Mouse (Mus musculus): ENCODE measurements around the gene Amn. TPM values are rescaled to one million over a fixed set of nuclear protein-coding genes. Genes with fewer than 3 reads are reported as not detected.

Gene Amn
- 0.09 TPM for polyA plus RNA-seq (2012; fragmentation: generic; extraction: Trizol)
- long read RNA-seq, experiment 1, result 0 reads
- long read RNA-seq, experiment 2, result 0 reads

DNA sequence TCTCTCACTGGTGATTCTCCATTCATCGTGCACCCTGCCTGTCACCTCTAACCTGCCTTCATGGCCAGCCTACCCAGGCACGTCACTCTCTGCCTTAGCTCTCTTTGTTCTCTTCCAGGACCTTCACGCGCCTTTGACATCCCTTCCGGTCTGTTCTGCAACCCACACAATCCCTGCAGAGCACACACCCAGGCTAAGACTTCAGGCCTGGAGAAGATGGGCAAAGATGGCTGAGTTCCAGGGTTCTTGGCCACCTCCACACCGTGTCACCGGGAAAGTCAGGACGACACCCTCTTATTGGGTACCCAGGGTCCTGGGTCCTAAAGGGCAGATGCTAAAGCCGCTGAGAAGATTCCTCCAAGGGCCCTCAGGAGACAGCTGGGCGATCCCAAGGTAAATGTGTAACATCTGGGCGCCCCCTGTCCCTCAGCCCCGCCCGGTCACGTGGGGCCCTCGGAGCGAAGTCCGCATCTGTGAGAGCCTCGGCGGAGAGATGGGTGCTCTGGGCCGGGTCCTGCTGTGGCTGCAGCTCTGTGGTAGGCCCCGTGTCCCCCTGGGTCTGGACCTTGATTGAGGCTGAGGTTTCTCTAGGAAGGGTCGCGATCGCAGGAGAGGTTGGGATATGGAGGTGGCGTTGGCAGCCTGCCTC lies at the start of gene Amn:
Gene Amn, plus strand, starts transcription at position 467 of the 649 bp plus-strand sequence.
- Histone ChIP-seq H3K36me3 (ENCODE audit: control insufficient read depth, insufficient read depth) (no peaks in the 10 kb centered on the region), H3K4me3 (ENCODE audit: insufficient read depth, poor library complexity, severe bottlenecking) (no peak within 1 kb of the TSS), H3K79me3 (ENCODE audit: low read depth) (no peaks in the 10 kb centered on the region), H3K27me3 (ENCODE audit: control insufficient read depth, insufficient read depth, insufficient read length) (peaks cover 7% of the 10 kb centered on the region), H3K79me2 (ENCODE audit: control insufficient read depth, insufficient read depth) (no peaks in the 10 kb centered on the region), H3ac (ENCODE audit: control insufficient read depth, insufficient read length, low read depth) (no peak within 1 kb of the TSS)
- TF ChIP-seq FOSL1 (IDR thresholded peaks at IDR 0.05; ENCODE audit: insufficient read depth, low read length, poor library complexity, severe bottlenecking), result no peak

DNA sequence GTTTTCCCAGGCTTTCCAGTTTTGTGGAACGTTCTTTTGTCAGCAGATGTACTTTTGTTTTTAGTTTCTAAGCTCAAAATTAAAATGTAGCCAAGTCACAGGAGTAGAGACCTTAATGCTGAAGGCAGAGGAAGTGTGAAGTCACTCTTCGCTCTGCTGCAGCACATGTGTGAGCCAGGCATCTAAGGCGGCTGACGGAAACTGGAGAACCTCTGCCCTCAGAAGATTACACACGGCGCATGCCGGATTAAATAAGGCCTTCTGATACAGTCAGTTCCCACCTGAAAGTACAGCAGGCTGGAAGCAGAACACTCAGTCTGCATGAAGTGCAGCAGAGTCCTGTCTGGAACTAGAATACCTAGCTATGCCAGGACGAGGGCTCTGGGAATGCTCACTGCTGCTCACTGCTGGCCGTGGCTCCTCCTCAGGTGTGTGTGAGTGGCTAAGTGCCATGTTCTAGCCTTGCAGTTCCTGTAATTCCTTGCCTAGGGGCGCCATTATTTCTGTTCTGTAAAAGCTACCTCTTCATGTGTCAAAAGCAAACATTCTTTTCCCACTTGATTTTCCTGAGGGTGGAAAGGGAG lies 45.6 kb upstream of the Amn start:
- peaks cover 5% of the 10 kb centered on the region for H3K79me2 ChIP-seq (ENCODE audit: control insufficient read depth, insufficient read depth)
- H3K79me3 ChIP-seq (ENCODE audit: low read depth), result no peaks in the 10 kb centered on the region
- H3K36me3 ChIP-seq (ENCODE audit: control insufficient read depth, insufficient read depth), result peaks cover 12% of the 10 kb centered on the region
- H3K4me3 ChIP-seq (ENCODE audit: insufficient read depth, poor library complexity, severe bottlenecking), result no peak overlapping the region
- H3ac ChIP-seq (ENCODE audit: control insufficient read depth, insufficient read length, low read depth), result no peak overlapping the region
- no peaks in the 10 kb centered on the region for H3K27me3 ChIP-seq (ENCODE audit: control insufficient read depth, insufficient read depth, insufficient read length)
- TF ChIP-seq USF1 (IDR thresholded peaks at IDR 0.05; ENCODE audit: low read depth) (no peak), CTCF (IDR thresholded peaks at IDR 0.05; ENCODE audit: control insufficient read depth, insufficient read depth, insufficient read length) (no peak), CEBPB (IDR thresholded peaks at IDR 0.05; ENCODE audit: low read depth) (no peak), MYOD1 (IDR thresholded peaks at IDR 0.05; ENCODE audit: control insufficient read depth, insufficient read length, low read depth) (no peak), MAX (IDR thresholded peaks at IDR 0.05) (no peak), MYOG (IDR thresholded peaks at IDR 0.05; ENCODE audit: control insufficient read depth, extremely low read depth, insufficient read length) (no peak), FOSL1 (IDR thresholded peaks at IDR 0.05; ENCODE audit: insufficient read depth, low read length, poor library complexity, severe bottlenecking) (no peak)

DNA sequence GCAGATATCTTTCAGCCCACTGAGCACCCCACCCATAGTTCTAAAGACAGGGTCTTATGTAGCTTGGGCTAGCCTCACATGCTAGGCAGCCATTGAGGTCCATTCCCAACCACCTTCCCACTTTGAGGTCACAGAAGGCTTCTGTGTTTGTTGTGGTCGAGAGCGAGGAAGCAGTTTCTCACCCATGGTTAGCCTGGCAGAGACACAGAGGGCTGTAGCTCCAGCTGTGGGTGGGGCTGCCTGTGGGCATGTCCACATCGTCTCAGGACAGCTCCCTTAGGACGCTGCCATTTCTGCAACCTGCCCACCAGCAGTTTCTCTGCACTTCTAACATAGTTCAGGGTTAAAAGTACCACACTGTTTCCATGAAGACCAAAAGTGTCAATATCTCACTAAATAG lies 43.5 kb upstream of the Amn start:
- no peaks in the 10 kb centered on the region for H3K27me3 ChIP-seq (ENCODE audit: control insufficient read depth, insufficient read depth, insufficient read length)
- H3K79me3 ChIP-seq (ENCODE audit: low read depth), result no peaks in the 10 kb centered on the region
- peaks cover 11% of the 10 kb centered on the region for H3K36me3 ChIP-seq (ENCODE audit: control insufficient read depth, insufficient read depth)
- H3ac ChIP-seq (ENCODE audit: control insufficient read depth, insufficient read length, low read depth), result no peak overlapping the region
- no peak for TF ChIP-seq MYOG (IDR thresholded peaks at IDR 0.05; ENCODE audit: control insufficient read depth, extremely low read depth, insufficient read length)
- no peak for TF ChIP-seq CEBPB (IDR thresholded peaks at IDR 0.05; ENCODE audit: low read depth)
- TF ChIP-seq CTCF (IDR thresholded peaks at IDR 0.05; ENCODE audit: control insufficient read depth, insufficient read depth, insufficient read length), result no peak
- no peak for TF ChIP-seq USF1 (IDR thresholded peaks at IDR 0.05; ENCODE audit: low read depth)
- TF ChIP-seq MAX (IDR thresholded peaks at IDR 0.05), result no peak
- TF ChIP-seq FOSL1 (IDR thresholded peaks at IDR 0.05; ENCODE audit: insufficient read depth, low read length, poor library complexity, severe bottlenecking), result no peak
- TF ChIP-seq MYOD1 (IDR thresholded peaks at IDR 0.05; ENCODE audit: control insufficient read depth, insufficient read length, low read depth), result no peak
- peaks cover 18% of the 10 kb centered on the region for H3K79me2 ChIP-seq (ENCODE audit: control insufficient read depth, insufficient read depth)
- H3K4me3 ChIP-seq (ENCODE audit: insufficient read depth, poor library complexity, severe bottlenecking), result no peak overlapping the region

- H3K79me2 ChIP-seq (ENCODE audit: control insufficient read depth, insufficient read depth), result peaks cover 28% of the 10 kb centered on the region
- H3ac ChIP-seq (ENCODE audit: control insufficient read depth, insufficient read length, low read depth), result no peak overlapping the region
- no peaks in the 10 kb centered on the region for H3K27me3 ChIP-seq (ENCODE audit: control insufficient read depth, insufficient read depth, insufficient read length)
- peaks cover 3% of the 10 kb centered on the region for H3K79me3 ChIP-seq (ENCODE audit: low read depth)
- peaks cover 18% of the 10 kb centered on the region for H3K36me3 ChIP-seq (ENCODE audit: control insufficient read depth, insufficient read depth)
- no peak overlapping the region for H3K4me3 ChIP-seq (ENCODE audit: insufficient read depth, poor library complexity, severe bottlenecking)
- TF ChIP-seq USF1 (IDR thresholded peaks at IDR 0.05; ENCODE audit: low read depth) (no peak), CTCF (IDR thresholded peaks at IDR 0.05; ENCODE audit: control insufficient read depth, insufficient read depth, insufficient read length) (no peak), MYOD1 (IDR thresholded peaks at IDR 0.05; ENCODE audit: control insufficient read depth, insufficient read length, low read depth) (no peak), MYOG (IDR thresholded peaks at IDR 0.05; ENCODE audit: control insufficient read depth, extremely low read depth, insufficient read length) (no peak), CEBPB (IDR thresholded peaks at IDR 0.05; ENCODE audit: low read depth) (no peak), FOSL1 (IDR thresholded peaks at IDR 0.05; ENCODE audit: insufficient read depth, low read length, poor library complexity, severe bottlenecking) (no peak), MAX (IDR thresholded peaks at IDR 0.05) (no peak)
These were observed 42.4 kb upstream of the Amn start for GRCm38 (mm10) chr12:111228488-111228887.

- Histone ChIP-seq H3K79me3 (ENCODE audit: low read depth) (peaks cover 6% of the 10 kb centered on the region), H3ac (ENCODE audit: control insufficient read depth, insufficient read length, low read depth) (no peak overlapping the region), H3K27me3 (ENCODE audit: control insufficient read depth, insufficient read depth, insufficient read length) (no peaks in the 10 kb centered on the region), H3K79me2 (ENCODE audit: control insufficient read depth, insufficient read depth) (peaks cover 43% of the 10 kb centered on the region), H3K36me3 (ENCODE audit: control insufficient read depth, insufficient read depth) (peaks cover 31% of the 10 kb centered on the region), H3K4me3 (ENCODE audit: insufficient read depth, poor library complexity, severe bottlenecking) (no peak overlapping the region)
- no peak for TF ChIP-seq MYOG (IDR thresholded peaks at IDR 0.05; ENCODE audit: control insufficient read depth, extremely low read depth, insufficient read length)
These were observed 40.1 kb upstream of the Amn start for GRCm38 (mm10) chr12:111230793-111231192.

GRCm38 (mm10) chr12:111233798-111234197 lies 37.1 kb upstream of the Amn start:
- Histone ChIP-seq H3ac (ENCODE audit: control insufficient read depth, insufficient read length, low read depth) (no peak overlapping the region), H3K79me2 (ENCODE audit: control insufficient read depth, insufficient read depth) (peaks cover 38% of the 10 kb centered on the region), H3K4me3 (ENCODE audit: insufficient read depth, poor library complexity, severe bottlenecking) (no peak overlapping the region), H3K36me3 (ENCODE audit: control insufficient read depth, insufficient read depth) (peaks cover 34% of the 10 kb centered on the region), H3K79me3 (ENCODE audit: low read depth) (peaks cover 6% of the 10 kb centered on the region), H3K27me3 (ENCODE audit: control insufficient read depth, insufficient read depth, insufficient read length) (no peaks in the 10 kb centered on the region)
- no peak for TF ChIP-seq MYOG (IDR thresholded peaks at IDR 0.05; ENCODE audit: control insufficient read depth, extremely low read depth, insufficient read length)
- no peak for TF ChIP-seq USF1 (IDR thresholded peaks at IDR 0.05; ENCODE audit: low read depth)
- no peak for TF ChIP-seq CTCF (IDR thresholded peaks at IDR 0.05; ENCODE audit: control insufficient read depth, insufficient read depth, insufficient read length)
- no peak for TF ChIP-seq MAX (IDR thresholded peaks at IDR 0.05)
- TF ChIP-seq MYOD1 (IDR thresholded peaks at IDR 0.05; ENCODE audit: control insufficient read depth, insufficient read length, low read depth), result no peak
- TF ChIP-seq FOSL1 (IDR thresholded peaks at IDR 0.05; ENCODE audit: insufficient read depth, low read length, poor library complexity, severe bottlenecking), result no peak
